Mouse (Mus musculus): ENCODE data around the gene Gramd1b. TPM values are rescaled to one million over a fixed set of nuclear protein-coding genes. Genes with fewer than 3 reads are reported as not detected.

Gene Gramd1b
- polyA plus RNA-seq, 1 experiment from 2014 or later, result 6.1 TPM

DNA sequence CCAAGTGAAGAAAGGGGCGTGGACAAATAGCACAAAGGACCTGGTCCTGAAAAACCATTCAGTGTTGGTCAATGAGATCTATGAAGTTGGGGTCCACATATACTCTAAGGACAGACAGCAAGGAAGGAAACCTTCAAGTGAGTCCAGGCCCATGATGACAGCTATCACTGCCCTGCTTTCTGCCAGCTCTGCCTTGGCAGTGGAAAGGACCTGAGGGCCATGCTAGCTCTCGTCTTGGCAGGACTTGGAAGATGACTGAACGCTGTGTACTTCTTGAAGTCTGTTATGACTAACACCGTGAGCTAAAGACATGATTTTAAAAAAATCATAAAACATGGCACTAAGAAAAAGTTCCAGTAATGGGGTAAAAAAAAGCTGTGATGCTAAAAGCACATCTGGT lies 213.4 kb downstream of the Gramd1b start:
- no peak for DNase-seq (ENCODE audit: low spot score)

DNA sequence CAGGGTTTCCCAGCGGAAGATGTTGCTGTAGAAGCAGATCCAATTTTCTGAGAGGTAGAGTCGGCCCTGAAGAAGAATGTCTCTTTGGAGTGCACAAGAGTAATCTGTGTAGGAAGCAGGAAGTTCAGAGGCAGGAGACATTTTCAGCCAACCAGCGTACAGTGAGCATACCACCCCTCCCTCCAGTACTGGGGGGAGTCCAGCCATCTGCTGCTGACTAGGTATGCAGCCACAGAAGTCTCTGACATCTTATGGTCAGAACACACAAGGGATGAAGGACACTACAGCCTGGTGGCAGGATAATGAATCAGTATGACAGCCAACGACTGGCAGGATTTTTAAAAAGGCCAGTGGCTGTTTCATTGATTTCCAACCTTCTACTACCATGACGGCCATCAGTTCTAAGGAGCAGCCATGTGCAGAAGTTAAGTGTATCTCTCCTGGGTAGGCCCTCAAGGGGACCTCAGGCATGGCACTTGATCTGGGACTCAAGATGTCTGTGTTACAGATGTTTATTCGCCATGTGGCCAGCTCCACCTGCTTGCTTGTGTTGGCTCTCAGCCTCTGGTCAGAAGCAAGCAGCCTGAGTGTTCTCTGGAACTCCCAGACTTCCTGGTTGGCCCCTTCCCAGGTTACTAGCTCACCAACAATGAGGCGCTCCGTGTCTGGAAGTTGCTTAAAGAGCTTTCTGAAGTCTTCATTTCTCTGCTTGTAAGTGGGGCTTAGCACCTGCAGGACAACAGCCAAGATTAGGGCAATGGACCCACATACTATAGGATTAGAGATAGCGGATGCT lies 214.1 kb downstream of the Gramd1b start:
- no peak for DNase-seq (ENCODE audit: low spot score)

DNA sequence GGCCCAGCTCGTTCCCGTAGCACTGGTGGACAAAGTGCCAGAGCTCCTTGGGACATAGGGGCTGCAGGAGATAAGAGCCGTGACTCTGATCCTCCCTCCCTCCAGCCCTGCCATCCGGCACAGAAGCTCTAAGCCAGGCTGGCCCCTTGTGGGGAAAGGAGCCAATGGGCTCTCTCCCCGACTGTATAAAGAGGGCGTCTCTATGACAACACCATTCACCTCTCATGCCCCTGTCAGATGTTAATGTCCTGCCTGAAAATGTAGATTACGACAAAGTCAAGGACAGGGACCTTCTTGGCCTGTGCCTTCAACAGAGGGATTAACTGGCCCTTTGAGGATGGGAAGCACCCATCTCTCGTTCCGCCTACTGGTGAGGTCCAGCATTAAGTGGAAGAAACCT lies 219.4 kb downstream of the Gramd1b start:
- DNase-seq (ENCODE audit: low spot score), result no peak

DNA sequence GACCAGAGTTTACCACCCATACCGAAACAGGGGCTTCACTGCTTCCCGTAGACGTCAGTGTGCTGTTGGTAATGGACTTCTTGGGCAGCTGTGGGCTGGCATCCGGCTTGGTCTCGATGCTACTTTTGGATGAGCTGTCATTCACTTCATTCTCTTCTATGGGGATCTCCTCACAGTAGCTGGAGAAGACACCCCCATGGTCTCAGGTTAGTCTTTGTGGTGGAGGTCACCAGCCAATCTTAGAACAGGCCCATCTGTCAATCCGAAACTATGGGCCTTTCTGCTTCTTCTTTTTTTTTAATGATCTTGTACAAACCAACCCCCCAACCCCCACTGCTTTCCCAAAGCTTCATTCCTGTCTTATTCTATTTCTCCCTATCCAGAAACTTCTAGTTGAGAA lies 221.3 kb downstream of the Gramd1b start:
- no peak for DNase-seq (ENCODE audit: low spot score)

DNA sequence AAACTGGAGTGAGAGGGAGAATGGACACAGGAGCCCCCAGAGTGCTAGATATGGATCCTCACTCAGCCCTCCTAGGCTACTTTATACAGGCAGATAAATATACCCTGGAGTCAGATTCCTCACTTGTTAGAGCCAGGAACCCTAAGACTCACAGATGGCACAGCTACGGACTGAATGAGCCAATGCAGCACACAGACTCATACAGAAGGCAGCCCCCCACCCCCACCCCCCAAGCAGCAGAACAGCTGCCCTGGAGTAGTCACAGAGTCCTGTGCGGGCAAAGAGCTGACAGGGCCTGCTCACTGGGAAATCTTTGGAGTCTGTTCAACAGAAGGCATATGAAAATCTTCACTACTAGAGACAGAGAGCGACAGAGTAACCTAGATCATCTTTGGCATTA lies 223.9 kb downstream of the Gramd1b start:
- DNase-seq (ENCODE audit: low spot score), result no peak

DNA sequence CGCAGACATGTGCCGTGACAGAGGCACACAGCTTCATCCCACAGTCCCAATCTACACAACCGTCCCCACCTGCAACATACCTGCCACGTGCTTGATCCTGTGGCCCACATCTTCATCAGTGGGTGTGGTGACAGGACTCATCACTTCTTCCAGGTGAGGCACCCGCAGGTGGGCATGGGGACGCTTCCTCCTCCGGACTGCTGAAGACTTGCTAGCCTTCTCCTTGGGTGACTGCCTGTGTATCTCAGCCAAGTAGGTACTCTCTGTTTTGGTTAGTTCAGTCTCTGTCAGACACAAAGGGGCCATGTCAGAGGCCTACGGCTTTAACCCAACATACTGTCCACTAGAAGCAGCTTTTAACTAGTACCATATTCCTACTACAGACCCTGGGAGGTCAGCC lies 226.9 kb downstream of the Gramd1b start:
- no peak for DNase-seq (ENCODE audit: low spot score)

DNA sequence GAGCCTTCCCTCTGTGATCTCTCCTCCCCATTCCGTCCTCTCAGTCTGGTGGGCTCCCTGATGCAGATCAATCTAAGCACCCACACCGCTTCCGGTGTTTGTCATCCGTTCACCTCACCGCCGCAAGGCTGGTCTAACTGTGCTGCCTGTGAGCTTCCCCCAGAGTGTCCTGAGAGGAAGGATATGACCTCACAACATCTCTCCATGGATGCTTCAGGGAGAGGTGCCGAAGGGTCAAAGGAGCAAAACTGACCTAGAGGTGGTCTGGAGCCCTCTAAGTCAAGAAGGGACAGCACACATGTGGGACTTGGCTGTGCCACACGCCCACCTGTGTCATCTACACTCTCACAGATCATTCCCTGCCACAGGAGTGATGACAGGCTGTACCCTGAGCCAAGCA lies 228.8 kb downstream of the Gramd1b start:
- no peak for DNase-seq (ENCODE audit: low spot score)

DNA sequence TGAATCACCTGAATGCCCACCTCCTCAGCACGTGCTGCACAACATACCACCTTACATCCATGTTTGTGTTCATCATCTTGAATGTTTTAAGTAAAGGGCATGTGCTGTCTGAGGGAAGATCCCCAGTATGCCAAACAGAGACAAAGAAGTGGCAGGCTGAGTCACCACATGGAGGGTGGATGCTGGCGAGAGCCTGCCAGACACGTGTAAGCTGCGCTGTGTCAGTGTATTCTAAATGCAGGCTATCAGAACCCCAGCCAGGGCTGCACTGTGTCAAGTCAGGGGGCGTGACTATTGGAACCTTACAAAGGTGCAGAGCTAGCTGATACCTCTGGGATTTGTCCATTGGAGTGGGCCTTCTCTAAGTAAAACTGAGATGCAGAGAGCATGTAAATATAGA lies 229.7 kb downstream of the Gramd1b start:
- DNase-seq (ENCODE audit: low spot score), result no peak

DNA sequence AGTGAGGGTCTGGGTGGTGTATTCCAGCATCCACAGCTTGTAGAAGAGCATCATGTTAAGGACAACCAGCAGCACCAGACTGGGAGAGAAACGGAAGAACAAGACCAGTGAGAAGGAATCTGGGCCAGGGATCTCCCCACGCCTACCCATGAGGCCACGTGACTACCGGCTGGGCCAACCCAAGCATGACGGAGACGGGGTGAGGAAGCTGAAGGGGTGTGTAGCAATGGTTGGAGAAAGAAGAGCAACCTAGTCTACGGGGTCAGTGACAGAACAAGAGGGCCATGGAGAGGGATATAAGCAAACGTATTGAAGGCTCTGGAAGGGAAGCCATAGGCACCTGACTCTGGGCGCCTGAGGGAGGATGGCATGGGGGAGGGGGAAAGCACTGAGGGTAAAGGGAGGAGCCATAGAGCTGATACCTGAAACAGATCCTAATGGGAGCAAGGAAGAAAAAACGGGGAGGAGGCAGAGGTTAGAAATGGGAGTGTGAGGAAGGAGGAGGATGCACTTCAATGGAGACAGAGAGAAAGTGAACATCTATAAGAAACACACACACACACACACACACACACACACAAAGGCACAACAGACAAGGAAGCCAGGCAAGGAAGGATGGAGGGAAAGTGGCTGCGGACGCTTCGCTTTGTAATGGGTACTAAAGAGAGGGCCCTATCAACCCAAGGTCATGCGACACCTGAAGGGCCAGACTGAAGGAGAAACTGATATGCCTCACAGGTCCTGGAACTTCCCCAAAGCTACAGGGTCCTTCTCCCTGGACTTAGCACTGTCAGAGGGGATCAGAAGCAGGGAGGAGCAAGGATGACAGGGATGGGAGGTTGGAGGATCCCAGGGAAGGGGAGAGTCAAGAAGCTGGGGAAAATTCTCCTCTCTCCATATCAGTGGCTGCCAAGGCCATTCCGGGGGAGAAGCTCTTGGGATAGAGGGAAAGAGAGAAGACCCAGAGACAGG lies 230.9 kb downstream of the Gramd1b start:
- no peak for DNase-seq (ENCODE audit: low spot score)

DNA sequence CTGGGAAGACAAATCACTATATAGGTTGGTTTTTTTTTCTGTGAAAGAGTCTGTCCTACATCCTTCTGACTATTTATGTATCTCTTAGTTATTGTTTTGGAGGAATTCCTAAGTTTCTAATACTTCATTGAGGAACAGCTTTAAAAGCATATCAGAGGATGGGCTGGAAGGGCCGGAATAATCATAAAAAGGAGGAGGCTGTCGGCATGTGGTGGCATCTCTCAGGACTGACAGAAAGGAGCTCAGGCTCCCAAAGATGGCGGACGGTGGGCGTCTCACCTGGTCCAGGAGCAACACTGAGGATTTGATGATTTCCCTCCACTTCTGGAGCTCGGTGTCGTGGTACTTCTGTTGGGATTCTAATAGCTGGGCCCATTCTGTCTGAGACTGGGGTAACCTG lies 231.9 kb downstream of the Gramd1b start:
- no peak for DNase-seq (ENCODE audit: low spot score)

DNA sequence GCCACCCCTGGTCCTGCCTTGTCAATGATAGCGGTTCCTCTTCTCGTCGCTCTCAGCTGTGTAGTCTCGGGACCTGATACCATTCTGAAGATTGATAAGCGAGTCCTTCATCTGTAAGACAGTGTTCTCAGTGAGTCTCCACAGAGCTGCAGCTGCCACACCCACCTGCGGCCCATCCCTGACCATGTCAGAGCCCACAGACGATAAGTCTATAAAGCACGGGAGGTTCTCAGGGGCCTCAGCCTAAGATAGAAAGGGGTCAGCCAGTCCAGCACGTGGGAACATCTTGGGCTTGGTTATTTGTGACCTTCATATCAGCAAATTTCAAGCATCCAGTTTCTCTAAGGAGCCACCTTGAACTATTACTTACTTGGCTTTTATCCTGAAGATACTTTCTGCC lies 233.2 kb downstream of the Gramd1b start:
- DNase-seq (ENCODE audit: low spot score), result no peak

DNA sequence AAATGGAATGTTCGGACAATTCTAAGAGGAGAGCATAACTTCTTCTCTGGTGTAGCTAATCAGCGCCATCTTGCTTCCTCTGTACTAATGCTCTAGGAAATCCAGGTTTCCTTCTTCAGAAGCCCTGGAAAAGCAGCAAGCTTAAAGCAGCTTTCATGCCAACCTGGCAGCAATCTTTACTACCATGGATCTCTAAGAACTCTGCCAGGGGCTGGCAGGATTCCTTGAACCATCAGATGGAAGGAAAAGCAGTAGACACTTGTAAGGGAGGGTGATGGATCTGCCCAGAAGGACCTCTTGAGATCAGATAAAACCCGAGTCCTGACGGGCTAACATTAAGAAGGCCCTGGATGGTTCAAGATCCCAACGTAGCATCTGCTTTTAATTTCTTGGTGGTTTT lies 234.9 kb downstream of the Gramd1b start:
- no peak for DNase-seq (ENCODE audit: low spot score)

DNA sequence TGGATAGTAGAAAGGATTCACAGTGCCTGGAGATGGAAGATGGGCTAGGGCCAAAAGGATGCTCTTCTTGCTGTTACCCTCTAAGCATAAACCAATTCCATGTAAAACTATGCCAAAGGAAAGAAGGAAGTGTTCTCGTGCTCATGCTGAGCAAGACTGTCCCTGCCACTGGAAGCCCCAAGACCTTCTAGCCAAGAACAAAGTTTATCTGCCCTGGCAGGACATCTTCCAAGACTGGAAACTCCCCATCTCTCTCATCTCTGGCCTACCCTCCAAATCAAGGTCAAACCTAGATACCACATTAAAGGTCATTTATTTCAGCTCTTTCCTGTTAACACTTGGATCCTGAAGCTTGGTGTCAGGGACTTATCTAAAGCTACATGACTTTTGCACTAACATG lies 236.3 kb downstream of the Gramd1b start:
- DNase-seq (ENCODE audit: low spot score), result no peak

DNA sequence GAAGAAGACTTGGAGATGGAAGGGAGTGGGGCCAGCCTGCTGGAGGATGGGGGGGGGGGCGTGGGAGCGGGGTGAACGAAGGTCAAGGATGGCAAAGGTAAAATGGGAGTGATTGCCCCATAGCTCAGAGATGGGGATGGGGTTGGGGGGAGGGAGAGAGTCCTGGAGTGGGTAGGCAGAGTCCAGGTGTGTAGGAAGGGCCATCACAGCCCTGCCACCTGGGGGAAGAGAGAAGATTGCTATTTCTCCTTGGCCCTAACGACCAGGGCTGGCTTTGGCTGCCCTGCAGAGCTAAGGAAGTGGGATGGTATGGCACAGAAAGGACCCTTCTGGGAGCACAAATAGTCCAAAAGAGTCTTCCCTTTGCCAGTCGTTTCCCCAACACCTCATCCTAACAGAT lies 237.0 kb downstream of the Gramd1b start:
- DNase-seq (ENCODE audit: low spot score), result no peak

DNA sequence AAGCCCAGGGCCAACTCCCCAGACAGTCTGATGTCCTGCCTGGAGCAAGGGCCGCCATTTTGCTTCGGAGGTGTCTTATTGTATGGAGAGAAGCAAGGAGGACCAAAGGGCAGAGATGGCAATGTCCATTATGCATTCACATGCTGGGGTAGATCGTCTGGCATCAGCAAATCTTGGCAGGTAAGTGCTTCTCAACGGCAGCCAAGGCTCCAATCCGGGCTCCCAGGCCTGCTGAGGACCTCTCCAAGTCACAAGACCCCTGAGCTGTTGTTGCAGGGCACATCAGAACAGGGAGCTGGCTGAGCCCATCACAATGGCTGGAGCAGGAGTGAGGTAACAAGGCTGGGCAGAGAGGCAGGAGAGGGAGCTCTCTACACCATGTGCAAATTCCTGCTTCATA lies 237.4 kb downstream of the Gramd1b start:
- no peak for DNase-seq (ENCODE audit: low spot score)

DNA sequence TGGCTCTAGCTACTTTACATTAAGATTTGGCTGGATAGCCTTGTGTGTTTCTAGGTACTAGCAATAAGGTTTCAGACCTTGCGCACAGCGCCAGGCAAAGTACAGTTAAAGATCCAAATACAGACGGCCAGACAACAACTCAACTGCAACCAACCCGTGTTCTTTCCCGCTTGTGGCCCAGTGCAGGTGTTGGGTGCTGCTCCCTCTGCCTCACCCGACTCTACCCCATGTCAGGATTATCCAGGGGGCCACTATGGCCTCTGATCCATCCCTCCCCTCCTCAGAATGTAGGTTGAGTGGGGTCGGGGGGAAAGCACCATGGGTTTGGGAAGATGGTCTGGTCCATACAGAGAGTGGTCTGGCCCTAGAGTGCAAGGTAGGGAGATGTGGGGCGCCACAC lies 237.9 kb downstream of the Gramd1b start:
- DNase-seq (ENCODE audit: low spot score), result no peak

DNA sequence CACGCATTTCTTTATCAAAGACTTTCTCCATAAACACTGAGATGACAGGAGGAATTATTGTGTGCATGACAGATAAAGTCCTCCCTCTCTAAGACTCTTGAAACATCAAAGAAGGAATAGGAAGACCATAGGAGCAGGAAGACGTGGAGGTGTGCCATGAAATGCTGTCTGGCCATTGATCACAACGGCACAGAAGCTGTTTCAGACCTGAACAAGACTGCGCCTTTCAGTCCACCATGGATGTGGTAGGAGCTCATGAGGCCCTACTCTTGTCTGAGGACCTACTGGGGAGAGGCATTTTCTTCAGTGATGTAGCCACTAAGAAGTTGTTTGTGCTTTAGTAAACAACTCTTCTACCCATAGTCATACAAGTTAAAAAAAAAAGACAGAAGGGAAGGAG lies 238.7 kb downstream of the Gramd1b start:
- no peak for DNase-seq (ENCODE audit: low spot score)

DNA sequence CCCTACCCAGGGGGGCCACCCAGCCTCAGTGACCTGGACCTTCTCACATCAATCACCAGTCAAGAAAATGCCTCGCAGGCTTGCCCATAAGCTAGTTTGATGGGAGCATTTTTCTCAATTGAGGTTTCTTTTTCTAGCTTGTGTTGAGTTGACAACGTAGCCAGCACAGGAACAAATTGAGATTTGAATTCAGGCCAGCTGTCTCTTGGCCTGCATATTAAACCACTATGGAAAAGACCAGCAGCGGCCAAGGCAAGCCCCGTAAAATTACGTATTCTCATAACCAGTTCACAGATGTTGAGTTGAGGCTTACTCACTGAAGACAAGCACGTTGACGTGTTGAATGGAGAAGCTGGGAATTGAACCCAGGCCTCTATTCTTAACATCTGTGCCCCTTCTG lies 248.2 kb downstream of the Gramd1b start:
- DNase-seq (ENCODE audit: low spot score), result no peak

DNA sequence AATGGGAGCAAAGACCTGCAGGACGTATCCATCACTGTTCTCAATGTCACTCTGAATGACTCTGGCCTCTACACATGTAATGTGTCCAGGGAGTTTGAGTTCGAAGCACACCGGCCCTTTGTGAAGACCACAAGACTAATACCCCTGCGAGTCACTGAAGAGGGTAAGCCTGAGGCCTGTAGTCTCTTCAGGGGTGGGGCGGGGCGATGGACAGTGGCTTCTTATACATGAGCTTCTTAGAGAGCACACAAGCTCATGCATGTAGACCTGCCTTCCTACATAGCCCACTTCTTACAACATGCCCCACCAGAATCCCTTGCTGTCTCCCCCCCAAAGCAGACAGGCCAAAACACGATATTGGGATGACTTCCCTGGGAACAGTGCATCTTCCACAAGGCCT lies 251.7 kb downstream of the Gramd1b start:
- DNase-seq (ENCODE audit: low spot score), result no peak

DNA sequence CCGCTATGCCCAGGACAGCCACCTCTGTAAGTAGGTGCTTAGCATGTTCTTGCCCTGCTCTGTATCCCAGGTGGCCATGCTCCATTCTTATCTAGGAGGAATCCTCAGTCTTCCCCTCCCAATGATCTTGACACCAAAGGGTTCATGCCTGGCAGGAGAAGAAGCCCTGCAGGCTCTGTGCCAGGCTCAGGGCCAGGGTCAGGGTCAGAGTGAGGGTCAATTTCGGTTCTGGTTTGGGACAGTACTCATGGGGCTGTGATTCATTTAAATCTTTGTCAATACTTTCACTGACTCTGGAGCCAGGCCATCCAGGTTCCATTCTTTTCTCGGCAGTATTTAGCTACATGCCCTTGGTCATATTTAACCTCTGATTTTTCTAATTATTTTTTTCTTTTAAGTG lies 253.5 kb downstream of the Gramd1b start:
- DNase-seq (ENCODE audit: low spot score), result no peak

DNA sequence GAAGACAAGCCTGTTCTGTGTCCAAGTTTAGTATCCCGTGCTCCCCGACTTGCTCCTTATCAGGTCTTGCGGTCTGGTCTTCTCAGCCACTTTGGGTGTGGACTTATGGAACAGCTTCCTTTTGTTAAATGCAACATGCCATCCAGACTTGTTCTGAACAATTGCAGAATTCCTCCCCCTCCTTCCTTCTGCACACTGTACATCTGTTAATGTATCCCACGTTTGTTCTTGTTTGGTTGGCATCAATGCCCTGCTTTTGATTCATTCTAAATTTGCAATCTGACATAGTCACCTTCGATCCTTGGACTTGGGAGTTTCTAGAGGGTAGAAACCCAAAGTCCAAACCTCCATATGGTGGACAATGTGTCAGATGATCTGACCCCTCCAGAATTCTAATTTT lies 255.3 kb downstream of the Gramd1b start:
- no peak for DNase-seq (ENCODE audit: low spot score)

DNA sequence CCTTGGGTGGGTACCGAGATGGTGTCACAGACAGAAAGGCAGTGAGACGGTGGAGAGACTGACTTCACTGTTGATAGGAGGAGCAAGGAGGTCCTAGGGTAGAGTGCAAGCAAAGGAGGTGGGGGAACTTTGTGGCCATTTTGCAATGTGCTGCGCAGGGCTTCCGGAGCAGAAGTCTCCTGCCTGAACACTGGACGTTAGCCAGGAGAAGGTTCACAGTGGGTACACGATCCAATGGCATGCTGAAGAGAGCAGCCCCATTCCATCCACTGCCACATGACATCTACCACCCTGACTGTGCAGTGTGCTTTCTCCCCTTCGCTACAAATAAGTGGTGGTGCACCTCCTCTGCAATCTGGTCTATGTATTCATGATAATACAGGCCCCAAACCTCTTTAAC lies 258.4 kb downstream of the Gramd1b start:
- DNase-seq (ENCODE audit: low spot score), result no peak

DNA sequence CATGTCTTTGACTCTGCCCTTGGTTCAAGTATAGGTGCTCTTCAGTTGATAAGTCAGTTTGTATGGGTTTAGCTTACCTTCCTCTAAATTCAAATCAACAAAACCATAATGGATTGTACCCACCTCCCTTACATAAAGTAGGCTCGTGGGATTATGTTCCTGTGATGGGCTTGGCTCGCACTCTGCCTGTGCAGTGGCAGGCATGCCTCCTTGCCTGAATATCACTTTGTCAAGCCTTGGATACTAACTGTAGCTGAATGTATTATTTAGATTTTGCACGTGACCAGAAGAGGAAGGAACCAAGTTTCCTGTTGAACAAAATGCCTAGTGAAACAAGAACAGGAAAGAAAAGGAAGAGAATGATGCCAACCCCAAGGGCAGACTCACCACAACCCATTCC lies 260.1 kb downstream of the Gramd1b start:
- no peak for DNase-seq (ENCODE audit: low spot score)

Measured in thymus, postnatal 0 days (tissue).